Comparison of ENCODE assay signal across 28 mouse cellular contexts in genomic region chr2:157081960-157082359, GRCm38 (mm10). TPM values are rescaled to one million over a fixed set of nuclear protein-coding genes. Genes with fewer than 3 reads are reported as not detected.
DNase-seq lines count a peak whose midpoint lies in the region; ATAC-seq and TF ChIP-seq lines count a peak whose summit lies in the region.
"Had no signal": no experiment of that assay in that cellular context is flagged by ENCODE, and none has a peak within 500 bp of the region (broad histone marks: within the 10 kb centered on the region; RNA-seq: fewer than 3 reads in every experiment).

No protein-coding gene starts in this region.

- H3K4me2 ChIP-seq in forebrain, embryonic 11.5 days (ENCODE audit: low read depth, low read length, severe bottlenecking): no peak overlapping the region
- H3K4me2 ChIP-seq in forebrain, embryonic 15.5 days (replicated peaks): no peak overlapping the region
- H3K4me2 ChIP-seq in heart, postnatal 0 days (ENCODE audit: low read depth, low read length): no peak overlapping the region
- H3K4me2 ChIP-seq in midbrain, embryonic 12.5 days (replicated peaks): no peak overlapping the region
- H3K4me2 ChIP-seq in midbrain, embryonic 16.5 days (ENCODE audit: low read length): no peak overlapping the region
- H3K4me2 ChIP-seq: forebrain, embryonic 12.5 days; heart, embryonic 15.5 days; limb, embryonic 13.5 days; neural tube, embryonic 13.5 days; stomach, embryonic 15.5 days had no signal

- peak overlapping the region; percentile 24; the same call in 1 of the 2 replicates for H3K9ac ChIP-seq in forebrain, embryonic 11.5 days (ENCODE audit: low read length)
- H3K9ac ChIP-seq in forebrain, embryonic 15.5 days (replicated peaks): no peak overlapping the region
- H3K9ac ChIP-seq in heart, postnatal 0 days (replicated peaks; ENCODE audit: low read depth, low read length): no peak overlapping the region
- 0 out of 2 replicates have a peak overlapping the region, but pooled peaks have one; percentile 4 for H3K9ac ChIP-seq in midbrain, embryonic 12.5 days (replicated peaks)
- no peak overlapping the region for H3K9ac ChIP-seq in midbrain, embryonic 16.5 days (ENCODE audit: low read depth, low read length)
- H3K9ac ChIP-seq: forebrain, embryonic 12.5 days; heart, embryonic 15.5 days; limb, embryonic 13.5 days; liver, embryonic 14.5 days; neural tube, embryonic 13.5 days; stomach, embryonic 15.5 days had no signal

- no peaks in the 10 kb centered on the region for H3K9me3 ChIP-seq in forebrain, embryonic 11.5 days (ENCODE audit: control insufficient read depth, low read length)
- H3K9me3 ChIP-seq in forebrain, embryonic 15.5 days: no peaks in the 10 kb centered on the region
- H3K9me3 ChIP-seq in heart, postnatal 0 days (replicated peaks; ENCODE audit: control insufficient read depth, low read length): no peaks in the 10 kb centered on the region
- H3K9me3 ChIP-seq in midbrain, embryonic 12.5 days: no peaks in the 10 kb centered on the region
- no peaks in the 10 kb centered on the region for H3K9me3 ChIP-seq in midbrain, embryonic 16.5 days (replicated peaks; ENCODE audit: control insufficient read depth, low read length, poor library complexity, severe bottlenecking)
- H3K9me3 ChIP-seq: forebrain, embryonic 12.5 days; heart, embryonic 15.5 days; limb, embryonic 13.5 days; neural tube, embryonic 13.5 days; stomach, embryonic 15.5 days had no signal

- H3K27me3 ChIP-seq in forebrain, embryonic 11.5 days (ENCODE audit: control insufficient read depth, insufficient read depth, low read length): no peaks in the 10 kb centered on the region
- H3K27me3 ChIP-seq in forebrain, embryonic 15.5 days: no peaks in the 10 kb centered on the region
- no peaks in the 10 kb centered on the region for H3K27me3 ChIP-seq in heart, postnatal 0 days (ENCODE audit: control insufficient read depth, insufficient read depth, low read length)
- no peaks in the 10 kb centered on the region for H3K27me3 ChIP-seq in midbrain, embryonic 12.5 days
- H3K27me3 ChIP-seq in midbrain, embryonic 16.5 days (ENCODE audit: control insufficient read depth, insufficient read depth, low read depth, low read length): no peaks in the 10 kb centered on the region
- H3K27me3 ChIP-seq: limb, embryonic 13.5 days; neural tube, embryonic 13.5 days; stomach, embryonic 15.5 days had no signal

- H3K4me3 ChIP-seq in forebrain, embryonic 11.5 days (ENCODE audit: low read depth, low read length): no peak overlapping the region
- H3K4me3 ChIP-seq in forebrain, embryonic 15.5 days: no peak overlapping the region
- no peak overlapping the region for H3K4me3 ChIP-seq in heart, postnatal 0 days (ENCODE audit: low read depth, low read length)
- no peak overlapping the region for H3K4me3 ChIP-seq in midbrain, embryonic 12.5 days
- no peak overlapping the region for H3K4me3 ChIP-seq in midbrain, embryonic 16.5 days (ENCODE audit: low read depth, low read length)
- H3K4me3 ChIP-seq: forebrain, embryonic 12.5 days; heart, embryonic 15.5 days; limb, embryonic 13.5 days; neural tube, embryonic 13.5 days; stomach, embryonic 15.5 days had no signal

- no peak for TF ChIP-seq CTCF in heart, postnatal 0 days (IDR thresholded peaks at IDR 0.05; ENCODE audit: low read depth)

- no peak overlapping the region for H3K27ac ChIP-seq in forebrain, embryonic 11.5 days (ENCODE audit: low read depth, low read length)
- H3K27ac ChIP-seq in forebrain, embryonic 15.5 days (replicated peaks): no peak overlapping the region
- 0 out of 2 replicates have a peak overlapping the region, but pooled peaks have one; percentile 4 for H3K27ac ChIP-seq in heart, postnatal 0 days (ENCODE audit: low read depth)
- H3K27ac ChIP-seq in midbrain, embryonic 12.5 days (replicated peaks): no peak overlapping the region
- H3K27ac ChIP-seq in midbrain, embryonic 16.5 days (ENCODE audit: low read length): no peak overlapping the region
- H3K27ac ChIP-seq: forebrain, embryonic 12.5 days; heart, embryonic 15.5 days; limb, embryonic 13.5 days; liver, embryonic 14.5 days; macrophage; neural tube, embryonic 13.5 days; stomach, embryonic 15.5 days had no signal

- H3K36me3 ChIP-seq in forebrain, embryonic 11.5 days (ENCODE audit: control insufficient read depth, insufficient read depth, low read length): no peaks in the 10 kb centered on the region
- no peaks in the 10 kb centered on the region for H3K36me3 ChIP-seq in forebrain, embryonic 15.5 days
- no peaks in the 10 kb centered on the region for H3K36me3 ChIP-seq in heart, postnatal 0 days (replicated peaks; ENCODE audit: control insufficient read depth, insufficient read depth, low read length)
- H3K36me3 ChIP-seq in midbrain, embryonic 12.5 days: no peaks in the 10 kb centered on the region
- H3K36me3 ChIP-seq in midbrain, embryonic 16.5 days (ENCODE audit: control insufficient read depth, insufficient read depth, low read length): no peaks in the 10 kb centered on the region
- H3K36me3 ChIP-seq: forebrain, embryonic 12.5 days; G1E; heart, embryonic 15.5 days; limb, embryonic 13.5 days; neural tube, embryonic 13.5 days; stomach, embryonic 15.5 days had no signal

- no peak for ATAC-seq in forebrain, embryonic 11.5 days (replicated peaks; ENCODE audit: low FRiP score)
- ATAC-seq in forebrain, embryonic 15.5 days (replicated peaks): no peak
- no peak for ATAC-seq in heart, postnatal 0 days (ENCODE audit: insufficient read depth, low read depth)
- no peak for ATAC-seq in midbrain, embryonic 12.5 days (ENCODE audit: low FRiP score, low read depth)
- ATAC-seq in midbrain, embryonic 16.5 days: no peak

- H3K4me1 ChIP-seq in forebrain, embryonic 11.5 days (replicated peaks; ENCODE audit: control insufficient read depth, insufficient read depth, low read length): peaks cover 4% of the 10 kb centered on the region; the same call in 1 of the 2 replicates
- H3K4me1 ChIP-seq in forebrain, embryonic 15.5 days: peaks cover 12% of the 10 kb centered on the region
- peaks cover 12% of the 10 kb centered on the region for H3K4me1 ChIP-seq in heart, postnatal 0 days (ENCODE audit: control insufficient read depth, insufficient read depth)
- H3K4me1 ChIP-seq in midbrain, embryonic 12.5 days: peaks cover 23% of the 10 kb centered on the region
- H3K4me1 ChIP-seq in midbrain, embryonic 16.5 days (ENCODE audit: control insufficient read depth, insufficient read depth, low read length): peaks cover 12% of the 10 kb centered on the region

- DNase-seq in forebrain, embryonic 11.5 days (ENCODE audit: low spot score): no peak
- DNase-seq in heart, postnatal 0 days (ENCODE audit: low spot score): peak; percentile 15
- DNase-seq in heart, adult 8-10 months (ENCODE audit: low spot score): no peak
- peak; percentile 71 for DNase-seq in retina, postnatal 1 day
- no peak for DNase-seq in left cerebral cortex, adult 9 months (ENCODE audit: low spot score in 2 of 2)
- DNase-seq: adrenal gland, postnatal 25 days; cerebellum, adult 8-10 months; kidney, adult 11 months; kidney, postnatal 10 days; right cerebral cortex, postnatal 14 days; thymus, adult 18-20 months had no signal

- TF ChIP-seq EP300 in heart, postnatal 0 days (IDR thresholded peaks at IDR 0.05; ENCODE audit: low read depth): no peak

- 40% methylated on average over 7 of the region's 7 CpGs for WGBS in forebrain, embryonic 11.5 days
- 37% methylated on average over 7 of the region's 7 CpGs for WGBS in forebrain, embryonic 15.5 days
- WGBS in heart, postnatal 0 days: 22% methylated on average over 7 of the region's 7 CpGs
- WGBS in midbrain, embryonic 12.5 days: 25% methylated on average over 7 of the region's 7 CpGs
- WGBS in midbrain, embryonic 16.5 days: 21% methylated on average over 7 of the region's 7 CpGs

RNA-seq across cellular contexts. Expression of gene Soga1, which starts 2.9 kb away (rescaled TPM):
- 8.1 and 8.2 TPM in 2 replicates for polyA plus RNA-seq in forebrain, embryonic 11.5 days (2014; fragmentation: Nextera tagmentation; extraction: Ambion mirVana)
- 5.7 and 8.2 TPM in 2 replicates for polyA plus RNA-seq in forebrain, embryonic 15.5 days (2015; fragmentation: Nextera tagmentation; extraction: Ambion mirVana)
- 21.0 and 48.5 TPM in 2 replicates for total RNA-seq in heart, postnatal 0 days (2014; rRNA removed; ENCODE audit: low replicate concordance)
- 1.0 and 1.1 TPM in 2 replicates for polyA plus RNA-seq in heart, postnatal 0 days (2015; fragmentation: Nextera tagmentation; extraction: Ambion mirVana)
- 10 to 100 TPM in 1 of 4 experiments, 1 to 10 TPM in 3; 8.7 to 11.1 (median 8.9) TPM for total RNA-seq in heart, adult 8-10 months (2022)
- 6.9 and 7.3 TPM in 2 replicates for polyA plus RNA-seq in midbrain, embryonic 12.5 days (2016; fragmentation: Nextera tagmentation; extraction: Ambion mirVana)
- polyA plus RNA-seq in midbrain, embryonic 16.5 days (2015; fragmentation: Nextera tagmentation; extraction: Ambion mirVana): 5.2 and 5.5 TPM in 2 replicates

RNA-seq across cellular contexts. Expression of gene Tldc2, which starts 4.9 kb away (rescaled TPM):
- not detected in 2 replicates for polyA plus RNA-seq in forebrain, embryonic 11.5 days (2014; fragmentation: Nextera tagmentation; extraction: Ambion mirVana)
- not detected in 2 replicates for polyA plus RNA-seq in forebrain, embryonic 15.5 days (2015; fragmentation: Nextera tagmentation; extraction: Ambion mirVana)
- total RNA-seq in heart, postnatal 0 days (2014; rRNA removed; ENCODE audit: low replicate concordance): not detected in 2 replicates
- polyA plus RNA-seq in heart, postnatal 0 days (2015; fragmentation: Nextera tagmentation; extraction: Ambion mirVana): not detected in 2 replicates
- total RNA-seq in heart, adult 8-10 months (2022): not detected
- not detected in 2 replicates for polyA plus RNA-seq in midbrain, embryonic 12.5 days (2016; fragmentation: Nextera tagmentation; extraction: Ambion mirVana)
- polyA plus RNA-seq in midbrain, embryonic 16.5 days (2015; fragmentation: Nextera tagmentation; extraction: Ambion mirVana): not detected in 2 replicates
- total RNA-seq: adrenal gland, postnatal 25 days; G1E; gastrocnemius, postnatal 4 days; layer of hippocampus, adult 18-20 months; layer of hippocampus, postnatal 25 days; left cerebral cortex, postnatal 14 days had no signal
- polyA plus RNA-seq: forebrain, embryonic 12.5 days; G1E; heart, embryonic 15.5 days; limb, embryonic 13.5 days; liver, embryonic 14.5 days; lung, embryonic 16.5 days; macrophage; neural tube, embryonic 13.5 days; spleen, adult 2 months; stomach, embryonic 15.5 days had no signal

RNA-seq across cellular contexts. Expression of gene Samhd1, which starts 53.1 kb away (rescaled TPM):
- polyA plus RNA-seq in forebrain, embryonic 11.5 days (2014; fragmentation: Nextera tagmentation; extraction: Ambion mirVana): 25.6 and 27.5 TPM in 2 replicates
- polyA plus RNA-seq in forebrain, embryonic 15.5 days (2015; fragmentation: Nextera tagmentation; extraction: Ambion mirVana): 12.3 and 12.6 TPM in 2 replicates
- 9.0 and 22.6 TPM in 2 replicates for total RNA-seq in heart, postnatal 0 days (2014; rRNA removed; ENCODE audit: low replicate concordance)
- 12.1 and 13.0 TPM in 2 replicates for polyA plus RNA-seq in heart, postnatal 0 days (2015; fragmentation: Nextera tagmentation; extraction: Ambion mirVana)
- 10 to 100 TPM; 20.5 to 23.6 (median 21.5) TPM for total RNA-seq in heart, adult 8-10 months (2022)
- polyA plus RNA-seq in midbrain, embryonic 12.5 days (2016; fragmentation: Nextera tagmentation; extraction: Ambion mirVana): 17.1 and 20.6 TPM in 2 replicates
- polyA plus RNA-seq in midbrain, embryonic 16.5 days (2015; fragmentation: Nextera tagmentation; extraction: Ambion mirVana): 9.1 and 9.6 TPM in 2 replicates

Comparison
In these comparisons a context has a peak if more than half of its experiments do, and no peak if none do; other contexts are left out.
1. DNase-seq: peak in heart, postnatal 0 days (single experiment) and retina, postnatal 1 day (single experiment); none in forebrain, embryonic 11.5 days (single experiment), heart, adult 8-10 months (single experiment) and left cerebral cortex, adult 9 months (0 of 2).
2. H3K9ac ChIP-seq: peak in forebrain, embryonic 11.5 days (single experiment) and midbrain, embryonic 12.5 days (single experiment); none in forebrain, embryonic 15.5 days (single experiment), heart, postnatal 0 days (single experiment) and midbrain, embryonic 16.5 days (single experiment).